Mouse (Mus musculus) heart, embryonic 16.5 days (tissue): ENCODE data around the gene Dennd1a. TPM values are rescaled to one million over a fixed set of nuclear protein-coding genes. Genes with fewer than 3 reads are reported as not detected.
A peak's percentile ranks its signal among the peaks of the same experiment; 100 is the strongest.

Experiments used
- ATAC-seq: fragments of 200-750 bp; cut with Nextera tagmentation; replicated peaks from 2 replicates; pipeline ENCODE4 v1.8.0; 2017; ENCODE audit warnings: moderate number of reproducible peaks; ENCODE audit not compliant: insufficient read depth, low FRiP score; ENCODE audit errors: extremely low read depth
- H3K27ac ChIP-seq: fragments of 300-500 bp; sonication (generic); 2 replicates; pipeline ENCODE4 v1.5.1; 2014; ENCODE audit warnings: mild to moderate bottlenecking, low read length, control low read depth, moderate library complexity
- H3K27me3 ChIP-seq: fragments of 300-500 bp; sonication (generic); 2 replicates; pipeline ENCODE4 v1.6.1; 2014; ENCODE audit warnings: low read length, mixed read lengths; ENCODE audit not compliant: control insufficient read depth, insufficient read depth
- H3K36me3 ChIP-seq: fragments of 300-500 bp; sonication (generic); 2 replicates; pipeline ENCODE4 v1.6.1; 2014; ENCODE audit not compliant: control insufficient read depth, insufficient read depth
- H3K4me1 ChIP-seq: fragments of 300-500 bp; sonication (generic); 2 replicates; pipeline ENCODE4 v1.6.1; 2014; ENCODE audit warnings: low read length, mixed read lengths; ENCODE audit not compliant: control insufficient read depth, insufficient read depth
- H3K4me2 ChIP-seq: fragments of 300-500 bp; sonication (generic); 2 replicates; pipeline ENCODE4 v1.6.1; 2014; ENCODE audit warnings: low read depth, mild to moderate bottlenecking, control low read depth, low read length
- H3K4me3 ChIP-seq: fragments of 300-500 bp; sonication (generic); 2 replicates; pipeline ENCODE4 v1.5.1; 2014; ENCODE audit warnings: mild to moderate bottlenecking, control low read depth, low read length
- H3K9ac ChIP-seq: fragments of 300-500 bp; sonication (generic); 2 replicates; pipeline ENCODE4 v1.6.1; 2014; ENCODE audit warnings: low read length, control low read depth
- H3K9me3 ChIP-seq: fragments of 300-500 bp; sonication (generic); replicated peaks from 2 replicates; pipeline ENCODE4 v1.6.1; 2016; ENCODE audit warnings: low read length; ENCODE audit not compliant: control insufficient read depth
- WGBS: fragments of 180-500 bp; shearing (Covaris S2); extraction: QIAGEN DNeasy Blood & Tissue Kit; methylation state at CpG from one replicate; pipeline ENCODE4 v1.1.7; 2014; 5-methylcytosine and 5-hydroxymethylcytosine counted together
- polyA plus RNA-seq: library from polyadenylated mRNA; unstranded; fragments of >200 nt; fragmentation: Nextera tagmentation; extraction: Ambion mirVana; gene quantifications from 2 replicates; pipeline ENCODE4 v1.2.1, GENCODE M21; 2015

Dennd1a gene
- polyA plus RNA-seq, result 11.6 and 12.7 TPM in 2 replicates

- ATAC-seq, result peak; percentile 92
- Histone ChIP-seq H3K4me3 (peak within 1 kb of the TSS; percentile 99), H3K9ac (peak within 1 kb of the TSS; percentile 98), H3K36me3 (no peaks in the 10 kb centered on the region), H3K9me3 (no peaks in the 10 kb centered on the region), H3K27me3 (no peaks in the 10 kb centered on the region), H3K4me1 (peaks cover 19% of the 10 kb centered on the region), H3K4me2 (peak within 1 kb of the TSS; percentile 79), H3K27ac (peak within 1 kb of the TSS; percentile 81)
- WGBS, result under 1% methylated on average over 79 of the region's 81 CpGs
Observed at GRCm38 (mm10) chr2:38286733-38287551, at the start of gene Dennd1a. Dennd1a (minus strand) TSS chr2:38287390.

GRCm38 (mm10) chr2:38336606-38337005 lies 49.4 kb upstream of the Dennd1a start:
- no peak overlapping the region for H3K27ac ChIP-seq
- ATAC-seq, result no peak
- WGBS, result 5% methylated on average over 17 of the region's 17 CpGs
- peaks cover 81% of the 10 kb centered on the region for H3K27me3 ChIP-seq
- H3K4me3 ChIP-seq, result peak overlapping the region; percentile 19
- peak overlapping the region; percentile 27; the same call in 1 of the 2 replicates for H3K4me2 ChIP-seq
- no peaks in the 10 kb centered on the region for H3K9me3 ChIP-seq
- peaks cover 14% of the 10 kb centered on the region for H3K4me1 ChIP-seq
- H3K36me3 ChIP-seq, result no peaks in the 10 kb centered on the region
- no peak overlapping the region for H3K9ac ChIP-seq

DNA sequence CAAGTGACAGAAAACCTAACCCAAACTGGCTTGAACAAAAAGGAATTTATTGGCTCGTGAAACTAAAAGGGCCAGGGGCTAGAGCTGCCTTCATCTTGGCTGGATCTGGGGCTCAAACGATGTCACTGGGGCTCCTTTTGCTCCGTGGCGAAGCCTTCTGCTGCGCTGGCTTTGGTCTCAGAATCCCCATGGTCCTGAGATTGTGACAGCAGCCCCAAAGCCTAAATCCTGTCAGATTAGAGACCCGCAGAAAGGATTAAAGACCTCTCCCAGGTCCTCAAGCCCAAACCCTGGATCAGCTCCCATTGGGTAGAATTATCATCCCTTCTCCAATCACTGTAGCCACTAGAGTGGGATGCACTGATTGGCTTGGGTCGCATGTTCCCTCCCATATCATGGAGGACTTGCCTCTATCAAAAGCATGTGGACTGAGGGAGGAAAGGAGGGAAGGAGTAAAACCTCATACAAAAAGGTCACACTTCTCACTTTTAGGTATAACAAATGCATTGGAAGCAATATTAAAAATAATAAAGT lies 46.5 kb upstream of the Dennd1a start:
- ATAC-seq, result no peak
- Histone ChIP-seq H3K27ac (no peak overlapping the region), H3K4me2 (no peak overlapping the region), H3K27me3 (peaks cover 55% of the 10 kb centered on the region), H3K4me1 (peaks cover 5% of the 10 kb centered on the region), H3K36me3 (no peaks in the 10 kb centered on the region), H3K9ac (no peak overlapping the region), H3K9me3 (no peaks in the 10 kb centered on the region), H3K4me3 (no peak overlapping the region)
- WGBS, result 40% methylated on average over 7 of the region's 7 CpGs

- WGBS, result 44% methylated on average over 1 of the region's 1 CpGs
- Histone ChIP-seq H3K9me3 (no peaks in the 10 kb centered on the region), H3K27me3 (peaks cover 11% of the 10 kb centered on the region), H3K4me2 (no peak overlapping the region), H3K9ac (no peak overlapping the region), H3K36me3 (no peaks in the 10 kb centered on the region), H3K4me3 (no peak overlapping the region), H3K27ac (no peak overlapping the region), H3K4me1 (no peaks in the 10 kb centered on the region)
- ATAC-seq, result no peak
Observed at GRCm38 (mm10) chr2:38326671-38327070, 39.5 kb upstream of the Dennd1a start.

GRCm38 (mm10) chr2:38323380-38323779 lies 36.2 kb upstream of the Dennd1a start:
- Histone ChIP-seq H3K9me3 (no peaks in the 10 kb centered on the region), H3K36me3 (no peaks in the 10 kb centered on the region), H3K27ac (no peak overlapping the region), H3K4me1 (no peaks in the 10 kb centered on the region), H3K9ac (no peak overlapping the region), H3K4me2 (no peak overlapping the region), H3K27me3 (peaks cover 11% of the 10 kb centered on the region), H3K4me3 (no peak overlapping the region)
- WGBS, result 31% methylated on average over 8 of the region's 8 CpGs
- no peak for ATAC-seq

DNA sequence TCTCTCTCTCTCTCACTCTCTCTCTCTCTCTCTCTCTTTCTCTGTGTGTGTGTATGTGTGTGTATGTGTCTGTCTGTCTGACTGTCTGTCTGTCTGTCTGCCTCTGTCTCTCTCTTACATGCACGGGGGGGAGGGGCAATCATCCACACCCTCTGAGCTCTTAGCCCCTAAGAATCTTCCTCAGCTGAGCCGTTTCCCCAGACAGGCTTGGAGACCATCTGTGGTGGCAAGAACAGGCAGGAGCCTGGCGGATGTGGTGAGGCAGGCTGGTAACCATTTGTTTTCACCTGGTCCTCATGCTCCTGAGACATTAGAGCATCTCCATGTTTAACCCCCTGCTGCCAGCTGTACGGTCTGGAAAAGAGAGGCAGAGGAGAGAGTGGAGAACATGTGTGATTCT lies 33.7 kb upstream of the Dennd1a start:
- Histone ChIP-seq H3K36me3 (no peaks in the 10 kb centered on the region), H3K9ac (no peak overlapping the region), H3K4me1 (no peaks in the 10 kb centered on the region), H3K4me3 (no peak overlapping the region), H3K27ac (no peak overlapping the region), H3K9me3 (no peaks in the 10 kb centered on the region), H3K4me2 (no peak overlapping the region), H3K27me3 (peaks cover 11% of the 10 kb centered on the region; the same call in 1 of the 2 replicates)
- 59% methylated on average over 4 of the region's 4 CpGs for WGBS
- no peak; the same call in 1 of the 2 replicates for ATAC-seq

DNA sequence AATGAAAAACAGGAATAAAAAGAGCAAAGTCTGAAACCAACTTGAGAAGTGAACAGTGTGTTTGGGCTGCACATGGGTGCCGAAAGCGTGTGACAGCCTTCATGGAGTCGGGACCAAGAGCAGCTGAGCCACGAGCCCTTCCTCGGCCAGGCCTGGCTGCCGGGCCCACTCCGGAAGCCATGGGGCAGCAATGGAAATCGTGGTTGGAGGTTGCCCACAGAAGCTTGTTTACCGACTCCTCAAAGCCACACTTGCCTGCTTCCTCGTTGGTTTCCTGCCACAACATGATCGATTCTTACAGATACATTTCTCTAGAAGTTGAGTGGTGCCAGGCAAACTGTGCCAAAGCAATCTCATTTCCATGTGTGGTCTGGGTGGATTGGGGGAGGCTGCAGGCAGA lies 31.9 kb upstream of the Dennd1a start:
- no peak for ATAC-seq
- 83% methylated on average over 11 of the region's 11 CpGs for WGBS
- Histone ChIP-seq H3K4me1 (no peaks in the 10 kb centered on the region), H3K9me3 (no peaks in the 10 kb centered on the region), H3K36me3 (no peaks in the 10 kb centered on the region), H3K4me2 (no peak overlapping the region), H3K27me3 (peaks cover 7% of the 10 kb centered on the region; the same call in 1 of the 2 replicates), H3K4me3 (no peak overlapping the region), H3K9ac (no peak overlapping the region), H3K27ac (no peak overlapping the region)

DNA sequence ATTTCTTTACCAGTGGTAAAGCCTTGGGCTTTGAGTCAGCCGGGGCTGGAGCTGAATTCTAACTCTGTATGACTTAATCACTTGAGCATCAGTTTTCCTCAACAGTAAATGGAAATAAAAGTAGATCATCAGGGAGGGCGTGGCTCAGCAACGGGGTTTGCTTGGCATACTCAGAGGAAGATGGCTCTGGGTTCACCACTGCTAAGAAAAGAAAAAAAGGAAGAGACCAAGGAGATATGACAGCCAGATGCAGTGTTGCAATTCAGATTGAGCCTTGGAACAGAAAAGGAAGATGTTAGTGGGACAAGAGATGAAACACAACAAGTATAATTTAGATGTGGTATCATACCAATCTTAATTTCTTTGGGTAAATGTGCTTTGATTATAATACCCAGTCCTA lies 26.2 kb upstream of the Dennd1a start:
- Histone ChIP-seq H3K4me1 (no peaks in the 10 kb centered on the region), H3K27me3 (no peaks in the 10 kb centered on the region; the same call in none of the 2 replicates), H3K36me3 (no peaks in the 10 kb centered on the region), H3K4me3 (no peak overlapping the region), H3K9me3 (no peaks in the 10 kb centered on the region), H3K27ac (no peak overlapping the region), H3K9ac (no peak overlapping the region), H3K4me2 (no peak overlapping the region)
- no peak for ATAC-seq
- 35% methylated on average over 3 of the region's 3 CpGs for WGBS

DNA sequence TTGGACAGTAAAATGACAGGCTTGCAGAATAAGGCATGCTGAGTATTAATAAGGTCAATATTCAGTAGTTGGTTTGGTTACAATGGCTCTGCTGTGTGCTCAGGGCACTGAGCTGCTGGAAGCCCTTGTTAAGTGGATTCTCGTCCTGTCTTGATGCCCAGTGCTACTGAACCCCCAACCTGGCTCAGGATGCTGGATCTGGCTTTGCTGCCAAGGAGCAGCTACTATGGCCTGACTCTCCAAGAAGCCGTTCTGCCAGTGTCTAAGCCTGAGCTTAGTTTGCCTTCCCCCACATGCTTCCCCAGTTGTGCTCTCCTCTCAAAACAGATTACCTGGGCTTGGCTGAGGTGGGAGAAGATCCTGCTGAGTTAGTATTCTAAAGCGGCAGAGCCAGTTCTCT lies 25.7 kb upstream of the Dennd1a start:
- 36% methylated on average over 3 of the region's 3 CpGs for WGBS
- no peak for ATAC-seq
- H3K36me3 ChIP-seq, result no peaks in the 10 kb centered on the region
- no peaks in the 10 kb centered on the region for H3K4me1 ChIP-seq
- no peaks in the 10 kb centered on the region for H3K9me3 ChIP-seq
- no peak overlapping the region for H3K9ac ChIP-seq
- no peak overlapping the region for H3K4me3 ChIP-seq
- H3K27me3 ChIP-seq, result no peaks in the 10 kb centered on the region; the same call in none of the 2 replicates
- no peak overlapping the region for H3K27ac ChIP-seq
- no peak overlapping the region for H3K4me2 ChIP-seq
